Mouse (Mus musculus): ENCODE data around the gene Gpr132. TPM values are rescaled to one million over a fixed set of nuclear protein-coding genes. Genes with fewer than 3 reads are reported as not detected.

Gene Gpr132
- total and polyA plus RNA-seq, 3 experiments, result 24.4 to 62.1 (median 44.7) TPM

GRCm38 (mm10) chr12:112821216-112821615, 46.8 kb downstream of the Gpr132 start:
- Histone ChIP-seq H3K36me3 (replicated peaks in 1 of 2; ENCODE audit: control insufficient read depth in 1 of 2, insufficient read depth in 1 of 2, low read length in 1 of 2) (peaks cover 68 to 94% of the 10 kb centered on the region in 2 experiments), H3K9ac (ENCODE audit: insufficient read depth, low read depth) (no peak overlapping the region), H3K4me2 (ENCODE audit: insufficient read depth, low read depth, poor library complexity, severe bottlenecking) (no peak overlapping the region), H3K4me3 (replicated peaks in 1 of 3; ENCODE audit: low read depth in 2 of 3, low read length in 2 of 3, poor library complexity in 1 of 3) (no peak overlapping the region), H3K27me3 (replicated peaks) (no peaks in the 10 kb centered on the region), H3K27ac (ENCODE audit: insufficient read depth, low read depth) (no peak overlapping the region), H3K4me1 (ENCODE audit: control insufficient read depth in 1 of 2, insufficient read depth in 2 of 2) (peaks cover 12 to 44% of the 10 kb centered on the region in 2 experiments), H3K79me2 (replicated peaks; ENCODE audit: control insufficient read depth, extremely low read depth, insufficient read depth, poor library complexity, severe bottlenecking) (peaks cover 62% of the 10 kb centered on the region), H3K9me3 (replicated peaks; ENCODE audit: low read length) (no peaks in the 10 kb centered on the region)
- TF ChIP-seq ZKSCAN1 (IDR thresholded peaks at IDR 0.05; ENCODE audit: borderline replicate concordance, low read depth, low read length) (no peak), TBP (conservative IDR thresholded peaks at IDR 0.05; ENCODE audit: low read depth, low read length) (no peak), JUN (IDR thresholded peaks at IDR 0.05; ENCODE audit: insufficient read depth, low read depth, low read length) (no peak), NELFE (IDR thresholded peaks at IDR 0.05; ENCODE audit: low read depth, low read length) (no peak), E2F4 (IDR thresholded peaks at IDR 0.05; ENCODE audit: insufficient replicate concordance, low read depth, low read length) (no peak), SMC3 (IDR thresholded peaks at IDR 0.05; ENCODE audit: low read depth, low read length) (no peak), JUND (conservative IDR thresholded peaks at IDR 0.05; ENCODE audit: low read depth, low read length) (no peak), POLR2AphosphoS2 (IDR thresholded peaks at IDR 0.05; ENCODE audit: low read depth, low read length) (no peak), IRF4 (IDR thresholded peaks at IDR 0.05; ENCODE audit: low read depth, low read length) (no peak), ZC3H11A (IDR thresholded peaks at IDR 0.05; ENCODE audit: low read depth, low read length) (no peak), ETS1 (conservative IDR thresholded peaks at IDR 0.05; ENCODE audit: low read depth, low read length) (no peak), CHD1 (IDR thresholded peaks at IDR 0.05; ENCODE audit: low read depth, low read length) (no peak), PAX5 (IDR thresholded peaks at IDR 0.05; ENCODE audit: low read length) (no peak), BHLHE40 (IDR thresholded peaks at IDR 0.05; ENCODE audit: low read depth, low read length) (no peak), MEF2A (IDR thresholded peaks at IDR 0.05; ENCODE audit: borderline replicate concordance, low read depth, low read length) (no peak)
- in situ Hi-C loops (cut with MboI; ENCODE audit: low pct_ligation_motif_present, low pct_unique_long_range_greater_than_20kb, low sequenced_read_pairs) (no loop called here), dilution Hi-C loops (cut with MboI; ENCODE audit: extremely low pct_ligation_motif_present, extremely low pct_unique_long_range_greater_than_20kb, low sequenced_read_pairs) (no loop called here)
- DNase-seq (ENCODE audit: extremely low read depth), result no peak

DNA sequence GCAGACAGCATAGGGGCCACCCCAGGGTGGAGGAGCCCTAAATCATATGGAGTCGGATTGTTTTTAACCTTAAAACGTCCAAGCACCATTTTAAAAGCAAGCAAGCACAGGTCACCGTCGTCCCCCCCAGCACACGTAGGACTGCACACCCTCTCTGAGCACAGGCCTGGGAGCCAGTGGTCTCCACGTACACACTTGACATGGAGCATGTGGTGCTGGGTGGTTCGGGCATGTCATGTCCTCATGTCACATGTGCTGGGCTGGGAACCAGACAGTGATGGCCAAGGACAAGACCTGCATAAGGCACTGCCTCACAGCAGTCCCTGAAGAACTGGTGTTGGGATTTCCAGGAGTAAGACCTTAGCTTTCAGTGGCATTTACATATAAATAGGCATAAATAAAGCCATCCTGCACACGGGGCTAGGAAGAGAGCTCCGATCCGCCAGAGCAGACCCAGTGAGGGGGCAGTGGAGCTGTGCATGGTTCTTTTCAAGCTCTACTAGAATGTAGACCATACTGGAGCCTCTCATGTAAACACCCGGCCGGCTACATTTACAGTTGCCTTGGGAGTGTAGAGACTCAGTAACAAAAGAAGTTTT, 47.5 kb downstream of the Gpr132 start:
- no peak for DNase-seq (ENCODE audit: extremely low read depth)
- dilution Hi-C loops (cut with MboI; ENCODE audit: extremely low pct_ligation_motif_present, extremely low pct_unique_long_range_greater_than_20kb, low sequenced_read_pairs), result no loop called here
- in situ Hi-C loops (cut with MboI; ENCODE audit: low pct_ligation_motif_present, low pct_unique_long_range_greater_than_20kb, low sequenced_read_pairs), result no loop called here
- peaks cover 72 to 94% of the 10 kb centered on the region in 2 experiments for H3K36me3 ChIP-seq (replicated peaks in 1 of 2; ENCODE audit: control insufficient read depth in 1 of 2, insufficient read depth in 1 of 2, low read length in 1 of 2)
- no peak overlapping the region for H3K4me3 ChIP-seq (replicated peaks in 1 of 3; ENCODE audit: low read depth in 2 of 3, low read length in 2 of 3, poor library complexity in 1 of 3)
- H3K27ac ChIP-seq (ENCODE audit: insufficient read depth, low read depth), result no peak overlapping the region
- H3K4me1 ChIP-seq (ENCODE audit: control insufficient read depth in 1 of 2, insufficient read depth in 2 of 2), result peaks cover 12 to 37% of the 10 kb centered on the region in 2 experiments
- no peaks in the 10 kb centered on the region for H3K27me3 ChIP-seq (replicated peaks)
- TF ChIP-seq KAT2A (IDR thresholded peaks at IDR 0.05; ENCODE audit: insufficient replicate concordance, low read length) (no peak), MXI1 (IDR thresholded peaks at IDR 0.05; ENCODE audit: low read depth, low read length) (no peak), IRF4 (IDR thresholded peaks at IDR 0.05; ENCODE audit: low read depth, low read length) (no peak), CHD2 (IDR thresholded peaks at IDR 0.05; ENCODE audit: low read length) (no peak), ZKSCAN1 (IDR thresholded peaks at IDR 0.05; ENCODE audit: borderline replicate concordance, low read depth, low read length) (no peak), CHD1 (IDR thresholded peaks at IDR 0.05; ENCODE audit: low read depth, low read length) (no peak), CTCF (conservative IDR thresholded peaks at IDR 0.05 in 1 of 2, IDR thresholded peaks at IDR 0.05 in 1 of 2; ENCODE audit: low read depth in 2 of 2, low read length in 2 of 2) (no peak), PAX5 (IDR thresholded peaks at IDR 0.05; ENCODE audit: low read length) (no peak), SMC3 (IDR thresholded peaks at IDR 0.05; ENCODE audit: low read depth, low read length) (no peak), MAX (IDR thresholded peaks at IDR 0.05; ENCODE audit: low read length) (no peak), JUN (IDR thresholded peaks at IDR 0.05; ENCODE audit: insufficient read depth, low read depth, low read length) (no peak), BHLHE40 (IDR thresholded peaks at IDR 0.05; ENCODE audit: low read depth, low read length) (no peak)
- H3K9me3 ChIP-seq (replicated peaks; ENCODE audit: low read length), result no peaks in the 10 kb centered on the region
- H3K79me2 ChIP-seq (replicated peaks; ENCODE audit: control insufficient read depth, extremely low read depth, insufficient read depth, poor library complexity, severe bottlenecking), result peaks cover 55% of the 10 kb centered on the region
- no peak overlapping the region for H3K4me2 ChIP-seq (ENCODE audit: insufficient read depth, low read depth, poor library complexity, severe bottlenecking)
- H3K9ac ChIP-seq (ENCODE audit: insufficient read depth, low read depth), result no peak overlapping the region
